Mouse (Mus musculus) limb, embryonic 11.5 days (tissue): ENCODE measurements at regions not wholly inside any gene's neighbourhood (a gene's known extent, or its start where the extent isn't known, plus 50 kb on each side); places are given as distances from the start of the nearest gene placed in this dataset.

Source experiments
- ATAC-seq: fragments of 200-750 bp; cut with Nextera tagmentation; 2 replicates; pipeline ENCODE4 v1.8.0; 2017; ENCODE audit warnings: low read depth; ENCODE audit not compliant: insufficient number of reproducible peaks, low FRiP score, low TSS enrichment
- DNase-seq: peaks from one replicate; pipeline ENCODE4 v3.0.0-alpha.2; 2015; ENCODE audit warnings: low spot score
- H3K27ac ChIP-seq: fragments of 300-500 bp; sonication (generic); replicated peaks from 2 replicates; pipeline ENCODE4 v1.5.1; 2014; ENCODE audit warnings: low read depth, mild to moderate bottlenecking, low read length
- H3K27me3 ChIP-seq: fragments of 300-500 bp; sonication (generic); 2 replicates; pipeline ENCODE4 v1.6.1; 2014; ENCODE audit warnings: mild to moderate bottlenecking, low read length, mixed read lengths; ENCODE audit not compliant: control insufficient read depth, insufficient read depth
- H3K36me3 ChIP-seq: fragments of 300-500 bp; sonication (generic); 2 replicates; pipeline ENCODE4 v1.6.1; 2014; ENCODE audit warnings: mild to moderate bottlenecking, low read length, moderate library complexity, mixed read lengths; ENCODE audit not compliant: control insufficient read depth, insufficient read depth
- H3K4me1 ChIP-seq: fragments of 300-500 bp; sonication (generic); 2 replicates; pipeline ENCODE4 v1.6.1; 2014; ENCODE audit warnings: low read length, mixed read lengths; ENCODE audit not compliant: control insufficient read depth, insufficient read depth
- H3K4me2 ChIP-seq: fragments of 300-500 bp; sonication (generic); 2 replicates; pipeline ENCODE4 v1.6.1; 2014; ENCODE audit warnings: low read depth, mild to moderate bottlenecking, moderate library complexity; ENCODE audit not compliant: severe bottlenecking
- H3K4me3 ChIP-seq: fragments of 300-500 bp; sonication (generic); 2 replicates; pipeline ENCODE4 v1.5.1; 2014; ENCODE audit warnings: low read depth, low read length
- H3K9ac ChIP-seq: fragments of 300-500 bp; sonication (generic); 2 replicates; pipeline ENCODE4 v1.6.1; 2014; ENCODE audit warnings: mild to moderate bottlenecking, low read length
- H3K9me3 ChIP-seq: fragments of 300-500 bp; sonication (generic); 2 replicates; pipeline ENCODE4 v1.6.1; 2016; ENCODE audit warnings: low read length; ENCODE audit not compliant: control insufficient read depth
- WGBS: fragments of 180-500 bp; shearing (Covaris S2); extraction: QIAGEN DNeasy Blood & Tissue Kit; methylation state at CpG from one replicate; pipeline ENCODE4 v1.1.7; 2014; 5-methylcytosine and 5-hydroxymethylcytosine counted together

DNA sequence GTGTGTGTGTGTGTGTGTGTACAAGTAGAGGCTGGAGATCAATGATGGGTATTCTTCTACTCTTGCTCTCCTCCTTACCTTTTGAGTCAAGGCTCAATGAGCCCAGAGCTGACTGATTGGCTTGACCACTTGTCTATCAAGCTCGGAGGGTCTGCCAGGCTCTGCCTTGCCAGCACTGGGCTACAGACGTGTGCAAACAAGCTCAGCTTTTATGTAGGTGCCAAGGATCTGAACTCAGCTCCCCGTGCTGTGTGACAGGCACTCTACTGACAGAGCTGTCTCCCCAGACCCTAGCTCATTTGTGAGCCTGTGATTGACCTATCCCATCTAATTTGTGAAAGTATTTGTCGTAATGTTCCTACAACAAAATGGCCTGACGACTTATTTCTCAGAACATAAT is 54.2 kb upstream of the Cdc42bpa start:
- Histone ChIP-seq H3K4me1 (no peaks in the 10 kb centered on the region), H3K27ac (no peak overlapping the region), H3K4me2 (no peak overlapping the region), H3K27me3 (no peaks in the 10 kb centered on the region), H3K9me3 (no peaks in the 10 kb centered on the region), H3K4me3 (no peak overlapping the region), H3K36me3 (no peaks in the 10 kb centered on the region), H3K9ac (no peak overlapping the region)
- ATAC-seq = no peak
- WGBS = 87% methylated on average over 5 of the region's 5 CpGs
- DNase-seq = no peak

DNA sequence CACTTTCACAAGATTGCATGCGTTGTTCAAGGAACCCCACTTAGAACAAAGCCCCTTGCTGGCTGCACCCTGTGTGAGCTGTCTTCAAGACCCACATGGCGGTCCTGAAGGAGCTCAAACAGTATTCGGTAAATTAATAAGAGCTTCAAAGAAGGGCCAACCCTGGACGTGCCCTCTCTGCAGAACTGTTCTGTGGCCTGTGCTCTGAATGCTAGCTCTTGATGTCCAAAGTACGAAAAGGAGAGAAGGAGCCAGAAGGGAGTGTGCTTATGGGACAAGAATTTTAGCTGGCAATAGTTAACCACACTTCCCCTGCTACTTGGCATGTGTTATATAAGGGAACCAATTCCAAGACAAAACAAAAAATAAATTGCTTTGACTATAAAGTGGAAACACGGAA is 67.6 kb upstream of the Cdc42bpa start:
- no peaks in the 10 kb centered on the region for H3K27me3 ChIP-seq
- 91% methylated on average over 6 of the region's 6 CpGs for WGBS

DNA sequence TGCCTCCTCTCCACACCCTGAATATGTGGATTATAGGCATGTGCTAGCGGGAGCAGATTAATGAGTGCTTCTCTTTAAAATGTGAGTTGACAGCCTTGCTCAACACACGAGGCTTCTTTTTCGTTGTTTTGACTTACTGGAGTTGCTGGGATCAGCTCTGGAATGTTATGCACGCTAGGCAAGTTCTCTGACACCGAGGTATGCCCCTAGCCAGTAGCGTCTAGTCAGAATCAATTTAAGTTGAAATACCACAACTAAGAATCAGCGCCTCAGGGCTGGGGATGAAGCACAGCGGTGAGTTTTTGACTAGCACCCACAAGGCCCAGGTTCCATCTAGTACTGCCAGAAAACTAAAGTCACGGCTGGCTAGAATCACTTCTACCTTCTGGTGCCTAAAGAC is 72.4 kb upstream of the Cdc42bpa start:
- DNase-seq (no peak), ATAC-seq (no peak)
- 77% methylated on average over 9 of the region's 9 CpGs for WGBS
- Histone ChIP-seq H3K36me3 (no peaks in the 10 kb centered on the region), H3K4me2 (no peak overlapping the region), H3K4me3 (no peak overlapping the region), H3K4me1 (no peaks in the 10 kb centered on the region), H3K9me3 (no peaks in the 10 kb centered on the region), H3K9ac (no peak overlapping the region), H3K27me3 (no peaks in the 10 kb centered on the region), H3K27ac (no peak overlapping the region)

More for the DNA sequence above, 67.6 kb upstream of the Cdc42bpa start:
- Histone ChIP-seq H3K9me3 (no peaks in the 10 kb centered on the region), H3K36me3 (no peaks in the 10 kb centered on the region), H3K4me2 (no peak overlapping the region), H3K27ac (no peak overlapping the region), H3K4me1 (no peaks in the 10 kb centered on the region), H3K4me3 (no peak overlapping the region), H3K9ac (no peak overlapping the region)
- ATAC-seq (no peak), DNase-seq (no peak)

GRCm38 (mm10) chr1:179881222-179881621 is 77.7 kb upstream of the Ahctf1 start:
- no peaks in the 10 kb centered on the region for H3K36me3 ChIP-seq
- no peaks in the 10 kb centered on the region for H3K27me3 ChIP-seq
- no peak overlapping the region for H3K9ac ChIP-seq
- no peak for ATAC-seq
- WGBS = 85% methylated on average over 5 of the region's 5 CpGs
- H3K4me2 ChIP-seq = no peak overlapping the region
- no peaks in the 10 kb centered on the region for H3K9me3 ChIP-seq
- 0 out of 2 replicates have a peak, but pooled peaks cover 3% of the 10 kb centered on the region for H3K4me1 ChIP-seq
- H3K4me3 ChIP-seq = no peak overlapping the region
- H3K27ac ChIP-seq = no peak overlapping the region
- DNase-seq = no peak

GRCm38 (mm10) chr1:179877893-179878292 is 74.4 kb upstream of the Ahctf1 start:
- H3K36me3 ChIP-seq = no peaks in the 10 kb centered on the region
- no peak overlapping the region for H3K9ac ChIP-seq
- H3K27ac ChIP-seq = no peak overlapping the region
- no peak overlapping the region for H3K4me2 ChIP-seq
- peaks cover 6% of the 10 kb centered on the region; the same call in 1 of the 2 replicates for H3K4me1 ChIP-seq
- no peaks in the 10 kb centered on the region for H3K9me3 ChIP-seq
- DNase-seq (no peak), ATAC-seq (no peak)
- WGBS = 89% methylated on average over 6 of the region's 6 CpGs
- no peaks in the 10 kb centered on the region for H3K27me3 ChIP-seq
- H3K4me3 ChIP-seq = no peak overlapping the region

DNA sequence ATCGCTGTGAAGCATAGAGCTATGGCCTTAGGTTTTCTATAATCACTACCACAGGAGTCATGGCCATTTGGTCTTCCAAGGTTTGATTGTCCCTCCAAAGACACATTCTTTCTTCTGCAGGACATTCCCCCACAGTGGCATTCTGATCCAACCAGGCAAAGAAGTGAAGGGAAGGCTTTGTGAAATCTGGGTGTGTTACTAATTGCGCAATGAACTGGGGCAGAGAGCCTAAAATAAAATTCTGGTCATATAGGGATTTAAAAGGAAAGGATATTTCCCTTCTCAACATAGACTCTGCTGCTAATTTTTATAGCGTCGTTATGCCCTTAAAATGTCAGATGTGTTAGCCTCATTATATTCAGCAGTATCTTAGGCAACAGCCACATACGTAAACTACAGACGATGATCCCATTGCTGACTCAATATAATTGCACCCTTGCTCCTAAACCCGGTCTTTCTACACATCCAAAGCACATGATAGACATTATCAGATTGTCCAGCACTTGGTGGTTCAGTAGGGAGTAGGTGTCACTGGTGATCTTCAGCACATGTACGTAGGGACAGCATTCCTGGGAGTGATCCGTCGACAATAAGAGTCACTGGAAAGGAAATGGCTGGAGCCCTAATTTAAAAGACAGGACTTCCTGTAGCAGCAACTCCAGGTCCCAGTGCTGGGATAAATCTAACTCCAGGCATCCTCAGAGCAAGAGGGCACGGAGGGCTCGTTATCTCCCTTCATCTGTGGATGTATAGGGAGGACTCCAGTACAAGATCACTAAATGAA is 70.5 kb upstream of the Ahctf1 start:
- Histone ChIP-seq H3K9ac (no peak overlapping the region), H3K4me2 (no peak overlapping the region), H3K27ac (no peak overlapping the region), H3K9me3 (no peaks in the 10 kb centered on the region), H3K4me3 (no peak overlapping the region), H3K27me3 (no peaks in the 10 kb centered on the region), H3K36me3 (no peaks in the 10 kb centered on the region), H3K4me1 (peaks cover 6% of the 10 kb centered on the region; the same call in 1 of the 2 replicates)
- 65% methylated on average over 12 of the region's 12 CpGs for WGBS
- no peak for ATAC-seq
- no peak for DNase-seq

- ATAC-seq (no peak), DNase-seq (no peak)
- H3K27me3 ChIP-seq = no peaks in the 10 kb centered on the region
- no peaks in the 10 kb centered on the region for H3K9me3 ChIP-seq
- H3K36me3 ChIP-seq = no peaks in the 10 kb centered on the region
- WGBS = 80% methylated on average over 3 of the region's 3 CpGs
- H3K27ac ChIP-seq = no peak overlapping the region
- no peak overlapping the region for H3K9ac ChIP-seq
- no peak overlapping the region for H3K4me3 ChIP-seq
- peaks cover 6% of the 10 kb centered on the region; the same call in 1 of the 2 replicates for H3K4me1 ChIP-seq
- no peak overlapping the region for H3K4me2 ChIP-seq
These were observed 68.5 kb upstream of the Ahctf1 start for GRCm38 (mm10) chr1:179871961-179872360.

DNA sequence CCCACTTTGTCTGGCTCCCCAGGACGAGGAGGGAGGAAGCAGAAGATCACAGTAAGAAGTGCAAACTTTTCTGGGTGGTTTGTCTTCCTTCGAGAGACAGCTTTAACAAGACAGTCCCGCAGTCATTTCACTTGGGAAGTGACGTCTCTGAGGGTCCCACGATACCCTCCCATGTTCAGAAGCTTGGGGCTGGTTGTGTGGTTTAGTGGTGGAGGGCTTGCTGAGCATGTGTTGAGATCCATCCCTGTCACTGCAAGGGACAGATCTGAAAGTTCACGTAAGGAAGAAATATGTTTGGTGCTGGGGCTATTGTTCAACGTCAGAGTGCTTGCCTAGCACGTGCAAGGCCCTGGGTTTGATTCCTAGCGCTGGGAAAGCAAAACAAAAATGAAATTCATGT is 65.2 kb upstream of the Ahctf1 start:
- 91% methylated on average over 9 of the region's 9 CpGs for WGBS
- Histone ChIP-seq H3K36me3 (no peaks in the 10 kb centered on the region), H3K27ac (no peak overlapping the region), H3K4me3 (no peak overlapping the region), H3K27me3 (no peaks in the 10 kb centered on the region), H3K4me2 (no peak overlapping the region), H3K9ac (no peak overlapping the region), H3K9me3 (no peaks in the 10 kb centered on the region), H3K4me1 (no peaks in the 10 kb centered on the region)
- DNase-seq (no peak), ATAC-seq (no peak)

DNA sequence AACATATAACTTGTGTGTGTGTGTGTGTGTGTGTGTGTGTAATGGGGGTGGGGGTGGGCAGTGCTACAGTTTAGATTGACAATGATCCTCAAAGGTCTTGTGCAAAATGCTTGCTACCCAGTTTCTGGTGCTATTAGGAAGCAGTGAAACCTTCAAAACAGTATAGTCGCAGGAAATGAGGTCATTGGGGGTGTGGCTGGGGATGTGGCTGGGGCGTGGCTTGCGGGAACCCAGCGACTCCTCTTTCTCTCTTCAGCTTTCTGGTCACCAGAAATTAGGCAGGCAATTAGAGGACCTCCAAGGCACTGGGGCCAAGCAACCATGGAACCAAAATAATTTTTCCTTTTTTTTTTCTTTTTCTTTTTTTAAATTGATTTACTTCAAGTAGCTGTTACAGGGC is 64.0 kb upstream of the Ahctf1 start:
- Histone ChIP-seq H3K27ac (no peak overlapping the region), H3K4me1 (no peaks in the 10 kb centered on the region), H3K9ac (no peak overlapping the region), H3K36me3 (no peaks in the 10 kb centered on the region), H3K9me3 (no peaks in the 10 kb centered on the region), H3K4me3 (no peak overlapping the region), H3K27me3 (no peaks in the 10 kb centered on the region), H3K4me2 (no peak overlapping the region)
- DNase-seq = no peak
- WGBS = 93% methylated on average over 4 of the region's 4 CpGs
- no peak for ATAC-seq
